12 mouse cellular contexts compared by ENCODE assay signal in the genomic region with DNA sequence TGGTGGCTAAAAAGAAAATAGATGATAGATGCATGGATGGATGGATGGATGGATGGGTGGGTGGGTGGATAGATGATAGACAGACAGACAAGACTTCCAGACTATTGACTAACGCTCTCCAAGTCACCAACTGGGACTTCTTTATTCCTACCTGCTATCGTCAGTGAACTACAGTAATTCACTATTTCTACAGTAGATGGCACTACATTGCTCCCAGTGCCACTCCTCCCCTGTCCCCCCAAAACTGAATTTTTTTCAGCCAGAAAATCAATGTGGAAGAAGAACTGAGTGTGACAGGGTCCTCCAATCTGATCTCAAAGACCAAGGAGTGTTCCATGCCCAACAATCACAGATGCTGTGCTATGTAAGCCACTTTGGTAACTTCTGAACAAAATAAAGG. TPM values are rescaled to one million over a fixed set of nuclear protein-coding genes. Genes with fewer than 3 reads are reported as not detected.
DNase-seq lines count a peak whose midpoint lies in the region; ATAC-seq and TF ChIP-seq lines count a peak whose summit lies in the region.
"Had no signal": no experiment of that assay in that cellular context is flagged by ENCODE, and none has a peak within 500 bp of the region (broad histone marks: within the 10 kb centered on the region; RNA-seq: fewer than 3 reads in every experiment).

No protein-coding gene starts in this region.

- peak; percentile 58 for ATAC-seq in common myeloid progenitor, adult 5-6 weeks (replicated peaks; ENCODE audit: low read depth, poor library complexity, severe bottlenecking)

- DNase-seq in left cerebral cortex, adult 2 months (ENCODE audit: extremely low spot score in 1 of 2, low spot score in 2 of 2): no peak
- DNase-seq in left cerebral cortex, postnatal 10 days (ENCODE audit: extremely low spot score in 1 of 2, low spot score in 2 of 2): no peak
- DNase-seq in 416B (ENCODE audit: low read depth): peak; percentile 66
- DNase-seq in CD4-positive, CD25-positive, alpha-beta regulatory T cell, adult 2 months (ENCODE audit: low read depth, low spot score): peak; percentile 61
- no peak for DNase-seq in right cerebral cortex, postnatal 25 days
- no peak for DNase-seq in heart, postnatal 25 days (ENCODE audit: low spot score)
- no peak for DNase-seq in adrenal gland, adult 8-10 months
- DNase-seq: cerebellum, postnatal 36 days; gastrocnemius, postnatal 10 days; heart, postnatal 36 days had no signal

- intact Hi-C loops in left cerebral cortex, adult 2 months (cut with DNase I): loop anchor here (1.0 to 2.0 kb wide), 3 partner anchors 37 to 71 kb away; no protein-coding TSS in a partner anchor
- intact Hi-C loops in left cerebral cortex, postnatal 10 days (cut with DNase I): loop anchor here (2.0 kb wide), 1 partner anchor 37 kb away; the partner anchor contains the start of gene Fam71f2
- intact Hi-C loops in heart, postnatal 25 days (cut with DNase I): loop anchor here (1.0 to 2.0 kb wide), 2 partner anchors 37 to 75 kb away; no protein-coding TSS in a partner anchor

- no peak overlapping the region for H3K4me3 ChIP-seq in left cerebral cortex, adult 2 months
- H3K4me3 ChIP-seq: kidney, embryonic 15.5 days had no signal

- peak; percentile 43 for TF ChIP-seq CTCF in left cerebral cortex, adult 2 months (IDR thresholded peaks at IDR 0.05)

- no peak overlapping the region for H3K27ac ChIP-seq in left cerebral cortex, adult 2 months
- H3K27ac ChIP-seq: kidney, embryonic 15.5 days had no signal

RNA-seq across cellular contexts. Expression of gene Impdh1, which starts 25.5 kb away (rescaled TPM):
- total RNA-seq in left cerebral cortex, adult 2 months (2021): 10 to 100 TPM; 57.1 to 62.7 TPM
- total RNA-seq in left cerebral cortex, postnatal 10 days (2021): 100 to 1,000 TPM; 111 to 112 TPM
- total RNA-seq in common myeloid progenitor, adult 5-6 weeks (2017): 22.7 and 54.2 TPM in 2 replicates
- total RNA-seq in heart, postnatal 25 days (2021): 10 to 100 TPM; 22.7 to 23.0 TPM
- total RNA-seq in adrenal gland, adult 8-10 months (2022): 10 to 100 TPM; 46.9 to 67.5 (median 53.0) TPM

RNA-seq across cellular contexts. Expression of gene Hilpda, which starts 30.6 kb away (rescaled TPM):
- 1 to 10 TPM; 8.0 to 9.1 TPM for total RNA-seq in left cerebral cortex, adult 2 months (2021)
- total RNA-seq in left cerebral cortex, postnatal 10 days (2021): 1 to 10 TPM; 6.1 to 6.2 TPM
- total RNA-seq in common myeloid progenitor, adult 5-6 weeks (2017): 13.0 and 15.4 TPM in 2 replicates
- 1 to 10 TPM; 5.8 to 6.6 TPM for total RNA-seq in heart, postnatal 25 days (2021)
- 1 to 10 TPM; 4.6 to 9.3 (median 7.7) TPM for total RNA-seq in adrenal gland, adult 8-10 months (2022)

RNA-seq across cellular contexts. Expression of gene Fam71f2, which starts 37.7 kb away (rescaled TPM):
- under 1 TPM; 0.38 to 0.72 TPM for total RNA-seq in left cerebral cortex, adult 2 months (2021)
- total RNA-seq in left cerebral cortex, postnatal 10 days (2021): under 1 TPM in 1 of 2 experiments, not detected in 1; 0.43 TPM
- not detected in 2 replicates for total RNA-seq in common myeloid progenitor, adult 5-6 weeks (2017)
- not detected for total RNA-seq in heart, postnatal 25 days (2021)
- total RNA-seq in adrenal gland, adult 8-10 months (2022): under 1 TPM in 1 of 4 experiments, not detected in 3; 0.23 TPM

Comparison
In these comparisons a context has a peak if more than half of its experiments do, and no peak if none do; other contexts are left out.
1. DNase-seq: peak in 416B (single experiment) and CD4-positive, CD25-positive, alpha-beta regulatory T cell, adult 2 months (single experiment); none in left cerebral cortex, adult 2 months (0 of 2), left cerebral cortex, postnatal 10 days (0 of 2), right cerebral cortex, postnatal 25 days (single experiment), heart, postnatal 25 days (single experiment) and adrenal gland, adult 8-10 months (single experiment).